Mouse (Mus musculus) bone marrow, adult 2 months (tissue): ENCODE measurements around the gene Zfr.

ENCODE experiments used
- CTCF ChIP-seq: fragments of 200-500 bp; IDR thresholded peaks from 2 replicates; pipeline ENCODE4 v1.5.1; 2011; ENCODE audit warnings: low read length, control low read depth; ENCODE audit not compliant: control insufficient read depth, insufficient read depth
- POLR2A ChIP-seq: fragments of 200-500 bp; IDR thresholded peaks from 2 replicates; pipeline ENCODE4 v1.6.1; 2011; ENCODE audit warnings: low read depth, mild to moderate bottlenecking, control low read depth, low read length, borderline replicate concordance; ENCODE audit not compliant: control insufficient read depth

DNA sequence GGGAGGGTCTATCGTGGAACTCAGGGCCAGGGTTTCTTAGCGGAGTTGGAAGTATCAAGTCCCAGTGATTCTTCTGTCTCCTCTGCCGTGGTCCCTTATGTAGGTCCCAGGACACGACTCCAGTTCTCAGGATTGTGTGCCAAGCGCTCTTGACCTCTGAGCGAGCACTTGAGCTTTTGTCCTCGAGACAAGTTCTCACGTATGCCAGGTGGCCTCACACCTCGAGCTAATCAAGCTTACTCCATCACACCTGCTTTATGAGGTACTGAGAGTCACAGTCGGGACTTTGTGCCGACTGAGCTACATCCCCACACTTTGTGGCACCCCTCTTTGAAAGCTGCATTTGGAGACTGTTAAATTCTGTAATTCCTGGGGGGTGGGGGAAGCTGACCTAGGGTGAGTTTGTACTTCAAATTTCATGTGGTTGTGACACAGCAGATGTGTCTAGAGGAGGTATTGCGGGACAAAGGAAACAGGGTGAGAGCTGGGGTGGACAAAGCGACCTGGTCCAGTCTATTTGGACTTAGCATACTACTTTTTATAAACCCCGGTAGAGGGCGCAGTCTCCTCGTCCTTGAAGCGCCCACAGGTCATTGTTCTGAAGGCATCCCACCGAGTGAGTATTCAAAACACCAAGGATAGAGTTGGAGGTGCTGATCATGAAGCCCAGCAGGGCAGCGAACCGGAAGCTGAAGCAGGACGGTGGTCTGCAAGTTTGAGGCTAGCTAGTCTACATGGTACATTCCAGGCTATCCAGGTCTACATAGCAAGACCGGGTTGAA is 79.0 kb downstream of the Zfr start:
- TF ChIP-seq POLR2A (no peak), CTCF (peak; percentile 70)
